Mouse (Mus musculus): ENCODE results near the gene Foxj3. TPM values are rescaled to one million over a fixed set of nuclear protein-coding genes. Genes with fewer than 3 reads are reported as not detected.

Gene Foxj3
- total RNA-seq, 1 experiment = 17.7 TPM

GRCm38 (mm10) chr4:119658731-119659130 lies 121.9 kb downstream of the Foxj3 start, which contains the start of gene Guca2b:
Guca2b (minus strand) TSS chr4:119658954.
- Histone ChIP-seq H3K4me1 (ENCODE audit: control insufficient read depth in 2 of 2, insufficient read depth in 2 of 2, low read length in 2 of 2, poor library complexity in 1 of 2) (no peaks in the 10 kb centered on the region), H3K36me3 (ENCODE audit: control insufficient read depth, insufficient read depth, low read length, poor library complexity, severe bottlenecking) (no peaks in the 10 kb centered on the region), H3K9me3 (ENCODE audit: control insufficient read depth, insufficient read depth, low read depth, low read length) (no peaks in the 10 kb centered on the region), H3K27ac (ENCODE audit: insufficient read depth, low read depth, low read length, poor library complexity, severe bottlenecking) (no peak within 1 kb of the TSS), H3K9ac (ENCODE audit: insufficient read depth, low read depth, low read length, poor library complexity, severe bottlenecking) (no peak within 1 kb of the TSS), H3K4me3 (ENCODE audit: insufficient read depth in 1 of 2, low read depth in 1 of 2, low read length in 2 of 2, poor library complexity in 1 of 2, severe bottlenecking in 1 of 2) (no peak within 1 kb of the TSS)
- no peak for DNase-seq (ENCODE audit: low read depth, low spot score)
- TF ChIP-seq CHD2 (IDR thresholded peaks at IDR 0.05; ENCODE audit: low read depth, low read length) (no peak), HCFC1 (IDR thresholded peaks at IDR 0.05; ENCODE audit: borderline replicate concordance, insufficient read depth, low read length) (no peak), ZNF384 (IDR thresholded peaks at IDR 0.05; ENCODE audit: low read depth, low read length) (no peak), MAFK (IDR thresholded peaks at IDR 0.05; ENCODE audit: insufficient read depth, low read depth, low read length) (no peak), ZC3H11A (IDR thresholded peaks at IDR 0.05; ENCODE audit: borderline replicate concordance, low read depth, low read length) (no peak)
- in situ Hi-C loops (cut with MboI; ENCODE audit: low sequenced_read_pairs in 2 of 2, unreplicated experiment in 2 of 2) = no loop called here

GRCm38 (mm10) chr4:119660007-119660406 lies 123.2 kb downstream of the Foxj3 start:
- no peak for TF ChIP-seq ZNF384 (IDR thresholded peaks at IDR 0.05; ENCODE audit: low read depth, low read length)
- no peak for TF ChIP-seq CHD2 (IDR thresholded peaks at IDR 0.05; ENCODE audit: low read depth, low read length)
- TF ChIP-seq HCFC1 (IDR thresholded peaks at IDR 0.05; ENCODE audit: borderline replicate concordance, insufficient read depth, low read length) = no peak
- no peak for TF ChIP-seq MAFK (IDR thresholded peaks at IDR 0.05; ENCODE audit: insufficient read depth, low read depth, low read length)
- TF ChIP-seq ZC3H11A (IDR thresholded peaks at IDR 0.05; ENCODE audit: borderline replicate concordance, low read depth, low read length) = no peak

GRCm38 (mm10) chr4:119662151-119662550 lies 125.3 kb downstream of the Foxj3 start:
- in situ Hi-C loops (cut with MboI; ENCODE audit: low sequenced_read_pairs in 2 of 2, unreplicated experiment in 2 of 2) = no loop called here
- Histone ChIP-seq H3K27ac (ENCODE audit: insufficient read depth, low read depth, low read length, poor library complexity, severe bottlenecking) (no peak overlapping the region), H3K9me3 (ENCODE audit: control insufficient read depth, insufficient read depth, low read depth, low read length) (no peaks in the 10 kb centered on the region), H3K36me3 (ENCODE audit: control insufficient read depth, insufficient read depth, low read length, poor library complexity, severe bottlenecking) (no peaks in the 10 kb centered on the region), H3K4me3 (ENCODE audit: insufficient read depth in 1 of 2, low read depth in 1 of 2, low read length in 2 of 2, poor library complexity in 1 of 2, severe bottlenecking in 1 of 2) (no peak overlapping the region), H3K9ac (ENCODE audit: insufficient read depth, low read depth, low read length, poor library complexity, severe bottlenecking) (no peak overlapping the region), H3K4me1 (ENCODE audit: control insufficient read depth in 2 of 2, insufficient read depth in 2 of 2, low read length in 2 of 2, poor library complexity in 1 of 2) (no peaks in the 10 kb centered on the region)
- TF ChIP-seq ZNF384 (IDR thresholded peaks at IDR 0.05; ENCODE audit: low read depth, low read length) = no peak
- no peak for TF ChIP-seq HCFC1 (IDR thresholded peaks at IDR 0.05; ENCODE audit: borderline replicate concordance, insufficient read depth, low read length)
- no peak for TF ChIP-seq ZC3H11A (IDR thresholded peaks at IDR 0.05; ENCODE audit: borderline replicate concordance, low read depth, low read length)
- TF ChIP-seq MAFK (IDR thresholded peaks at IDR 0.05; ENCODE audit: insufficient read depth, low read depth, low read length) = no peak
- TF ChIP-seq CHD2 (IDR thresholded peaks at IDR 0.05; ENCODE audit: low read depth, low read length) = no peak
- no peak for DNase-seq (ENCODE audit: low read depth, low spot score)

More at GRCm38 (mm10) chr4:119660007-119660406, 123.2 kb downstream of the Foxj3 start:
- Histone ChIP-seq H3K36me3 (ENCODE audit: control insufficient read depth, insufficient read depth, low read length, poor library complexity, severe bottlenecking) (no peaks in the 10 kb centered on the region), H3K27ac (ENCODE audit: insufficient read depth, low read depth, low read length, poor library complexity, severe bottlenecking) (no peak overlapping the region), H3K9me3 (ENCODE audit: control insufficient read depth, insufficient read depth, low read depth, low read length) (no peaks in the 10 kb centered on the region), H3K4me1 (ENCODE audit: control insufficient read depth in 2 of 2, insufficient read depth in 2 of 2, low read length in 2 of 2, poor library complexity in 1 of 2) (no peaks in the 10 kb centered on the region), H3K9ac (ENCODE audit: insufficient read depth, low read depth, low read length, poor library complexity, severe bottlenecking) (no peak overlapping the region), H3K4me3 (ENCODE audit: insufficient read depth in 1 of 2, low read depth in 1 of 2, low read length in 2 of 2, poor library complexity in 1 of 2, severe bottlenecking in 1 of 2) (no peak overlapping the region)
- DNase-seq (ENCODE audit: low read depth, low spot score) = no peak
- in situ Hi-C loops (cut with MboI; ENCODE audit: low sequenced_read_pairs in 2 of 2, unreplicated experiment in 2 of 2) = no loop called here

- H3K4me1 ChIP-seq (ENCODE audit: control insufficient read depth in 2 of 2, insufficient read depth in 2 of 2, low read length in 2 of 2, poor library complexity in 1 of 2) = no peaks in the 10 kb centered on the region
- H3K9ac ChIP-seq (ENCODE audit: insufficient read depth, low read depth, low read length, poor library complexity, severe bottlenecking) = no peak overlapping the region
- in situ Hi-C loops (cut with MboI; ENCODE audit: low sequenced_read_pairs in 2 of 2, unreplicated experiment in 2 of 2) = no loop called here
- no peak overlapping the region for H3K4me3 ChIP-seq (ENCODE audit: insufficient read depth in 1 of 2, low read depth in 1 of 2, low read length in 2 of 2, poor library complexity in 1 of 2, severe bottlenecking in 1 of 2)
- TF ChIP-seq ZNF384 (IDR thresholded peaks at IDR 0.05; ENCODE audit: low read depth, low read length) = no peak
- no peak for TF ChIP-seq CHD2 (IDR thresholded peaks at IDR 0.05; ENCODE audit: low read depth, low read length)
- TF ChIP-seq MAFK (IDR thresholded peaks at IDR 0.05; ENCODE audit: insufficient read depth, low read depth, low read length) = no peak
- H3K27ac ChIP-seq (ENCODE audit: insufficient read depth, low read depth, low read length, poor library complexity, severe bottlenecking) = no peak overlapping the region
- H3K36me3 ChIP-seq (ENCODE audit: control insufficient read depth, insufficient read depth, low read length, poor library complexity, severe bottlenecking) = no peaks in the 10 kb centered on the region
- no peak for DNase-seq (ENCODE audit: low read depth, low spot score)
- no peaks in the 10 kb centered on the region for H3K9me3 ChIP-seq (ENCODE audit: control insufficient read depth, insufficient read depth, low read depth, low read length)
Observed at GRCm38 (mm10) chr4:119662976-119663375, 126.2 kb downstream of the Foxj3 start.
